Mouse (Mus musculus): ENCODE results near the gene Gm20431. TPM values are rescaled to one million over a fixed set of nuclear protein-coding genes. Genes with fewer than 3 reads are reported as not detected.

The Gm20431 gene
- total and polyA plus RNA-seq, 2 experiments from 2014 or later: 9.8 to 10.7 TPM

GRCm38 (mm10) chr2:167627019-167627418 lies 34.3 kb downstream of the Gm20431 start:
- Histone ChIP-seq H3K4me2 (ENCODE audit: low read depth, low read length) (no peak overlapping the region), H3K4me3 (ENCODE audit: low read length) (no peak overlapping the region), H3K27ac (no peak overlapping the region), H3K27me3 (ENCODE audit: insufficient read depth, low read length) (no peaks in the 10 kb centered on the region), H3K4me1 (ENCODE audit: insufficient read depth, low read length) (peaks cover 17% of the 10 kb centered on the region), H3K9ac (replicated peaks; ENCODE audit: low read length) (no peak overlapping the region), H3K36me3 (ENCODE audit: insufficient read depth, low read length) (no peaks in the 10 kb centered on the region; the same call in 1 of the 2 replicates), H3K9me3 (ENCODE audit: low read length) (no peaks in the 10 kb centered on the region)
- no peak for DNase-seq (ENCODE audit: low spot score)
- ATAC-seq: no peak
- 71% methylated on average over 7 of the region's 7 CpGs for WGBS
- no peak for TF ChIP-seq CTCF (IDR thresholded peaks at IDR 0.05; ENCODE audit: low read depth)

- H3K27me3 ChIP-seq (ENCODE audit: insufficient read depth, low read length): no peaks in the 10 kb centered on the region
- DNase-seq (ENCODE audit: low spot score): no peak
- WGBS: 30% methylated on average over 2 of the region's 2 CpGs
- H3K4me3 ChIP-seq (ENCODE audit: low read length): no peak overlapping the region
- H3K36me3 ChIP-seq (ENCODE audit: insufficient read depth, low read length): no peaks in the 10 kb centered on the region; the same call in 1 of the 2 replicates
- peaks cover 16% of the 10 kb centered on the region for H3K4me1 ChIP-seq (ENCODE audit: insufficient read depth, low read length)
- no peak for TF ChIP-seq CTCF (IDR thresholded peaks at IDR 0.05; ENCODE audit: low read depth)
- no peak for ATAC-seq
- no peak overlapping the region for H3K27ac ChIP-seq
- no peaks in the 10 kb centered on the region for H3K9me3 ChIP-seq (ENCODE audit: low read length)
- no peak overlapping the region for H3K4me2 ChIP-seq (ENCODE audit: low read depth, low read length)
- no peak overlapping the region for H3K9ac ChIP-seq (replicated peaks; ENCODE audit: low read length)
Observed at GRCm38 (mm10) chr2:167625670-167626069, 35.6 kb downstream of the Gm20431 start.

- no peaks in the 10 kb centered on the region; the same call in 1 of the 2 replicates for H3K36me3 ChIP-seq (ENCODE audit: insufficient read depth, low read length)
- WGBS: 79% methylated on average over 6 of the region's 6 CpGs
- DNase-seq (ENCODE audit: low spot score): no peak
- TF ChIP-seq CTCF (IDR thresholded peaks at IDR 0.05; ENCODE audit: low read depth): no peak
- H3K4me3 ChIP-seq (ENCODE audit: low read length): no peak overlapping the region
- no peaks in the 10 kb centered on the region for H3K27me3 ChIP-seq (ENCODE audit: insufficient read depth, low read length)
- no peak overlapping the region for H3K4me2 ChIP-seq (ENCODE audit: low read depth, low read length)
- H3K27ac ChIP-seq: peak overlapping the region; percentile 32; the same call in 1 of the 2 replicates
- no peaks in the 10 kb centered on the region for H3K9me3 ChIP-seq (ENCODE audit: low read length)
- H3K9ac ChIP-seq (replicated peaks; ENCODE audit: low read length): no peak overlapping the region
- peaks cover 6% of the 10 kb centered on the region for H3K4me1 ChIP-seq (ENCODE audit: insufficient read depth, low read length)
- peak; percentile 48; the same call in 1 of the 2 replicates for ATAC-seq
Observed at GRCm38 (mm10) chr2:167624368-167625075, 36.8 kb downstream of the Gm20431 start.

- Histone ChIP-seq H3K9ac (replicated peaks; ENCODE audit: low read length) (no peak overlapping the region), H3K4me2 (ENCODE audit: low read depth, low read length) (no peak overlapping the region), H3K27ac (no peak overlapping the region), H3K27me3 (ENCODE audit: insufficient read depth, low read length) (no peaks in the 10 kb centered on the region), H3K4me1 (ENCODE audit: insufficient read depth, low read length) (no peaks in the 10 kb centered on the region), H3K4me3 (ENCODE audit: low read length) (no peak overlapping the region), H3K36me3 (ENCODE audit: insufficient read depth, low read length) (no peaks in the 10 kb centered on the region), H3K9me3 (ENCODE audit: low read length) (no peaks in the 10 kb centered on the region)
- DNase-seq (ENCODE audit: low spot score): no peak
- WGBS: 83% methylated on average over 5 of the region's 5 CpGs
- no peak for ATAC-seq
- no peak for TF ChIP-seq CTCF (IDR thresholded peaks at IDR 0.05; ENCODE audit: low read depth)
Observed at GRCm38 (mm10) chr2:167622965-167623364, 38.3 kb downstream of the Gm20431 start.

- 74% methylated on average over 13 of the region's 13 CpGs for WGBS
- no peak overlapping the region for H3K4me3 ChIP-seq (ENCODE audit: low read length)
- no peak overlapping the region for H3K4me2 ChIP-seq (ENCODE audit: low read depth, low read length)
- H3K36me3 ChIP-seq (ENCODE audit: insufficient read depth, low read length): no peaks in the 10 kb centered on the region; the same call in 1 of the 2 replicates
- DNase-seq (ENCODE audit: low spot score) (no peak), ATAC-seq (no peak)
- no peak for TF ChIP-seq CTCF (IDR thresholded peaks at IDR 0.05; ENCODE audit: low read depth)
- H3K27ac ChIP-seq: 0 out of 2 replicates have a peak overlapping the region, but pooled peaks have one; percentile 1
- no peaks in the 10 kb centered on the region for H3K4me1 ChIP-seq (ENCODE audit: insufficient read depth, low read length)
- H3K9ac ChIP-seq (replicated peaks; ENCODE audit: low read length): no peak overlapping the region
- H3K9me3 ChIP-seq (ENCODE audit: low read length): no peaks in the 10 kb centered on the region
- H3K27me3 ChIP-seq (ENCODE audit: insufficient read depth, low read length): no peaks in the 10 kb centered on the region
Observed at GRCm38 (mm10) chr2:167622352-167622751, 38.9 kb downstream of the Gm20431 start.

- no peak for ATAC-seq
Observed at GRCm38 (mm10) chr2:167621255-167622087, 39.8 kb downstream of the Gm20431 start.

More at GRCm38 (mm10) chr2:167621255-167622087, 39.8 kb downstream of the Gm20431 start:
- Histone ChIP-seq H3K4me3 (ENCODE audit: low read length) (no peak overlapping the region), H3K9me3 (ENCODE audit: low read length) (no peaks in the 10 kb centered on the region), H3K36me3 (ENCODE audit: insufficient read depth, low read length) (peaks cover 9% of the 10 kb centered on the region; the same call in 1 of the 2 replicates), H3K4me2 (ENCODE audit: low read depth, low read length) (no peak overlapping the region), H3K27me3 (ENCODE audit: insufficient read depth, low read length) (no peaks in the 10 kb centered on the region), H3K27ac (no peak overlapping the region), H3K4me1 (ENCODE audit: insufficient read depth, low read length) (no peaks in the 10 kb centered on the region), H3K9ac (replicated peaks; ENCODE audit: low read length) (no peak overlapping the region)
- 81% methylated on average over 9 of the region's 9 CpGs for WGBS
- no peak for TF ChIP-seq CTCF (IDR thresholded peaks at IDR 0.05; ENCODE audit: low read depth)
- DNase-seq (ENCODE audit: low spot score): no peak
